Mouse (Mus musculus): ENCODE results near the gene Runx2.

- TF ChIP-seq POLR2A (IDR thresholded peaks at IDR 0.05; ENCODE audit: borderline replicate concordance, control insufficient read depth, low read depth, low read length) (no peak), CTCF (IDR thresholded peaks at IDR 0.05; ENCODE audit: control insufficient read depth, insufficient read depth, low read length) (no peak)
Observed at GRCm38 (mm10) chr17:44722103-44722792, 92.3 kb downstream of the Runx2 start.
